In the genomic region with DNA sequence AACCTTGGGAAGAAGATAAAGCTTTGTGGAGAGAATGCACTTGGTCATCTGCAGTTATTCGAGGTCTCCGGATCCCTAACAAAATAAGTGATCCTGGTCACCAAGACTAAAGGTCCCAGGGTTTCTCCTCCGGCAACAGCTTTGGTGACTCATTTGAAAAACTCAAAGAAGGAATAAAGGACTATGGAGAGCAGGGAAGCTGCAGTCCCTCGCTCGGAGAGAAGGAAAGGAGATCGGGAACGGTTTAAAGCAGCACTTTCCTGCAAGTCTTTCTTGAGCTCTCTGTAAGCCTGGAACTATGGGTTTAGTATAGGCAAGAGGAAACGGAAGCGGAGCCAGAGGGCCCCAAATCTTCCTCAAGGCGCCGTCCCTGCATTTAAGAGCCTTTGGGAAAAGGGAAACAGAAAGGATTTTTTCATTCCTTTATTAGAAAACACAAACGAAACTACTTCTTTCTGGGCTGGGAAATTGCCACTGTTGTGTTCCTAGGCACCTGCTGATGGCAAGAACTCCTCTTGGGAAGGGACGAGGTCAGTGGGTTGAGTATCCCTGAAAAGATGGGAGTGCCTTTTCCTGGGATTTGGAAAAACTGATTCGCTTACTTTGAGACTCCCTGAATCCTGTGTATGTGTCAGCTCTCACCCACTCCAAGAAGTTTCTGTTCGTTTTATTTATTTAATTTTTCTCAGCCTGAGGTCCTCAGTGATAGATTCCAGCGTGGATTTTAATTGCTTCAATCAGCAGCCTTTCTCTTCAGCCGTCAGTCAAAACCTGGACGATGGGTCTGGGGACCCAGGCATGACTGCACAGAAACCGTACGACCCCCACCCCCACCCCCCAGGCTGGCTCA, we compare ENCODE assay signal across 9 mouse cellular contexts. TPM values are rescaled to one million over a fixed set of nuclear protein-coding genes. Genes with fewer than 3 reads are reported as not detected.
DNase-seq lines count a peak whose midpoint lies in the region; ATAC-seq and TF ChIP-seq lines count a peak whose summit lies in the region.
"Had no signal": no experiment of that assay in that cellular context is flagged by ENCODE, and none has a peak within 500 bp of the region (broad histone marks: within the 10 kb centered on the region; RNA-seq: fewer than 3 reads in every experiment).

No protein-coding gene starts in this region.

- peak overlapping the region; percentile 59; the same call in 1 of the 2 replicates for H3K4me2 ChIP-seq in lung, embryonic 15.5 days
- H3K4me2 ChIP-seq in hindbrain, embryonic 15.5 days, result peak overlapping the region; percentile 77

- H3K27me3 ChIP-seq in heart, embryonic 10.5 days (ENCODE audit: insufficient read depth, poor library complexity, severe bottlenecking), result peaks cover 99% of the 10 kb centered on the region
- peaks cover 85% of the 10 kb centered on the region for H3K27me3 ChIP-seq in lung, embryonic 15.5 days
- H3K27me3 ChIP-seq in hindbrain, embryonic 15.5 days, result peaks cover 32% of the 10 kb centered on the region; the same call in 1 of the 2 replicates

- no peak for TF ChIP-seq POLR2A in olfactory bulb, adult 2 months (IDR thresholded peaks at IDR 0.05; ENCODE audit: insufficient read depth, low read depth, low read length)

- no peaks in the 10 kb centered on the region for H3K36me3 ChIP-seq in heart, embryonic 10.5 days
- no peaks in the 10 kb centered on the region for H3K36me3 ChIP-seq in lung, embryonic 15.5 days
- H3K36me3 ChIP-seq in hindbrain, embryonic 15.5 days, result no peaks in the 10 kb centered on the region
- H3K36me3 ChIP-seq: limb, embryonic 15.5 days had no signal

- no peaks in the 10 kb centered on the region for H3K9me3 ChIP-seq in heart, embryonic 10.5 days
- no peaks in the 10 kb centered on the region for H3K9me3 ChIP-seq in lung, embryonic 15.5 days
- no peaks in the 10 kb centered on the region for H3K9me3 ChIP-seq in hindbrain, embryonic 15.5 days
- H3K9me3 ChIP-seq: limb, embryonic 15.5 days had no signal

- peaks cover 24% of the 10 kb centered on the region for H3K4me1 ChIP-seq in heart, embryonic 10.5 days
- H3K4me1 ChIP-seq in lung, embryonic 15.5 days, result peaks cover 19% of the 10 kb centered on the region; the same call in 1 of the 2 replicates
- H3K4me1 ChIP-seq in hindbrain, embryonic 15.5 days (replicated peaks), result peaks cover 48% of the 10 kb centered on the region
- H3K4me1 ChIP-seq in olfactory bulb, adult 2 months (ENCODE audit: control insufficient read depth, insufficient read depth, low read length), result peaks cover 22% of the 10 kb centered on the region

- WGBS in heart, embryonic 10.5 days, result 3% methylated on average over 20 of the region's 20 CpGs
- WGBS in lung, embryonic 15.5 days, result 5% methylated on average over 20 of the region's 20 CpGs
- WGBS in hindbrain, embryonic 15.5 days, result 4% methylated on average over 20 of the region's 20 CpGs
- WGBS in olfactory bulb, adult 2 months, result 11% methylated on average over 20 of the region's 20 CpGs

- no peak for ATAC-seq in lung, embryonic 15.5 days (ENCODE audit: borderline replicate concordance, extremely low read depth, low FRiP score, low TSS enrichment)
- ATAC-seq in hindbrain, embryonic 15.5 days (ENCODE audit: low FRiP score, low read depth), result no peak
- no peak for ATAC-seq in erythroblast, adult 5-6 weeks (replicated peaks; ENCODE audit: low FRiP score, poor library complexity, severe bottlenecking)

- TF ChIP-seq CTCF in olfactory bulb, adult 2 months (IDR thresholded peaks at IDR 0.05; ENCODE audit: insufficient read depth, low read depth, low read length), result no peak

- intact Hi-C loops in heart, postnatal 36 days (cut with DNase I), result loop anchor here (10.0 kb wide), 1 partner anchor 656 kb away; no protein-coding TSS in a partner anchor

- no peak overlapping the region for H3K27ac ChIP-seq in heart, embryonic 10.5 days
- no peak overlapping the region for H3K27ac ChIP-seq in lung, embryonic 15.5 days
- H3K27ac ChIP-seq in hindbrain, embryonic 15.5 days (replicated peaks), result peak overlapping the region; percentile 96
- peak overlapping the region; percentile 96 for H3K27ac ChIP-seq in olfactory bulb, adult 2 months (ENCODE audit: insufficient read depth, low read depth, low read length)
- H3K27ac ChIP-seq: limb, embryonic 15.5 days had no signal

- DNase-seq in heart, embryonic 10.5 days (ENCODE audit: low spot score), result no peak
- DNase-seq in heart, postnatal 36 days, result no peak
- no peak for DNase-seq in lung, postnatal 25 days (ENCODE audit: low spot score)
- no peak for DNase-seq in spleen, postnatal 14 days (ENCODE audit: low spot score in 2 of 2)

- no peak overlapping the region for H3K9ac ChIP-seq in lung, embryonic 15.5 days
- H3K9ac ChIP-seq in hindbrain, embryonic 15.5 days, result peak overlapping the region; percentile 70
- H3K9ac ChIP-seq: limb, embryonic 15.5 days had no signal

- H3K4me3 ChIP-seq in heart, embryonic 10.5 days, result peak overlapping the region; percentile 64; the same call in 1 of the 2 replicates
- H3K4me3 ChIP-seq in lung, embryonic 15.5 days, result peak overlapping the region; percentile 28; the same call in 1 of the 2 replicates
- H3K4me3 ChIP-seq in hindbrain, embryonic 15.5 days, result peak overlapping the region; percentile 52
- H3K4me3 ChIP-seq in olfactory bulb, adult 2 months (ENCODE audit: insufficient read depth, low read depth, low read length), result peak overlapping the region; percentile 57

RNA-seq across cellular contexts. Expression of a gene that starts 0.8 kb away (rescaled TPM):
- polyA plus RNA-seq in heart, embryonic 10.5 days (2016; fragmentation: Nextera tagmentation; extraction: Ambion mirVana), result 0.12 and 0.28 TPM in 2 replicates
- total RNA-seq in heart, postnatal 36 days (2021), result not detected
- polyA plus RNA-seq in lung, embryonic 15.5 days (2015; fragmentation: Nextera tagmentation; extraction: Ambion mirVana), result 0.19 and 0.56 TPM in 2 replicates
- polyA plus RNA-seq in hindbrain, embryonic 15.5 days (2015; fragmentation: Nextera tagmentation; extraction: Ambion mirVana), result 40.7 and 41.7 TPM in 2 replicates
- polyA plus RNA-seq in olfactory bulb, adult 2 months (2012; ENCODE audit: insufficient read depth, insufficient read length, low replicate concordance, missing spikeins), result 106 and 189 TPM in 2 replicates
- not detected in 2 replicates for total RNA-seq in erythroblast, adult 5-6 weeks (2015; ENCODE audit: low replicate concordance)
- not detected in 2 replicates for total RNA-seq in erythroblast, adult 5-6 weeks (2017; ENCODE audit: low replicate concordance)

Comparison
In these comparisons a context has a peak if more than half of its experiments do, and no peak if none do; other contexts are left out.
1. H3K27ac ChIP-seq: peak in hindbrain, embryonic 15.5 days (single experiment) and olfactory bulb, adult 2 months (single experiment); none in heart, embryonic 10.5 days (single experiment) and lung, embryonic 15.5 days (single experiment).
2. RNA of a gene that starts 0.8 kb away (polyA plus RNA-seq): 106 to 189 TPM in olfactory bulb, adult 2 months and 40.7 to 41.7 TPM in hindbrain, embryonic 15.5 days; 0.19 to 0.56 TPM in lung, embryonic 15.5 days and 0.12 to 0.28 TPM in heart, embryonic 10.5 days; every median in the first group is over 10 times any median in the second.
3. Peak in every context shown above with its lines, with median percentiles within 50 percentile points of each other: H3K4me3 ChIP-seq.